Mouse (Mus musculus) heart, embryonic 15.5 days (tissue): ENCODE data around the gene Tpi1. TPM values are rescaled to one million over a fixed set of nuclear protein-coding genes. Genes with fewer than 3 reads are reported as not detected.
"Not testable (repeated sequence)": the region's sequence is repeated elsewhere in the genome, so short reads cannot be mapped to it uniquely, and the experiment has no call there.

Source experiments
- ATAC-seq: fragments of 200-750 bp; cut with Nextera tagmentation; replicated peaks from 2 replicates; pipeline ENCODE4 v1.8.0; 2017; ENCODE audit warnings: low read depth, moderate TSS enrichment; ENCODE audit not compliant: insufficient number of reproducible peaks, insufficient read depth, low FRiP score
- H3K27ac ChIP-seq: fragments of 300-500 bp; sonication (generic); 2 replicates; pipeline ENCODE4 v1.5.1; 2015; ENCODE audit warnings: mild to moderate bottlenecking, inconsistent platforms
- H3K27me3 ChIP-seq: fragments of 300-500 bp; sonication (generic); 2 replicates; pipeline ENCODE4 v1.6.1; 2015; ENCODE audit warnings: inconsistent platforms
- H3K36me3 ChIP-seq: fragments of 300-500 bp; sonication (generic); 2 replicates; pipeline ENCODE4 v1.6.1; 2015; ENCODE audit warnings: mild to moderate bottlenecking, inconsistent platforms
- H3K4me1 ChIP-seq: fragments of 300-500 bp; sonication (generic); replicated peaks from 2 replicates; pipeline ENCODE4 v1.6.1; 2015; ENCODE audit warnings: inconsistent platforms
- H3K4me2 ChIP-seq: fragments of 300-500 bp; sonication (generic); 2 replicates; pipeline ENCODE4 v1.6.1; 2015; ENCODE audit warnings: inconsistent platforms, mild to moderate bottlenecking, moderate library complexity
- H3K4me3 ChIP-seq: fragments of 300-500 bp; sonication (generic); 2 replicates; pipeline ENCODE4 v1.5.1; 2015; ENCODE audit warnings: mild to moderate bottlenecking, inconsistent platforms
- H3K9ac ChIP-seq: fragments of 300-500 bp; sonication (generic); 2 replicates; pipeline ENCODE4 v1.6.1; 2015; ENCODE audit warnings: mild to moderate bottlenecking, inconsistent platforms
- H3K9me3 ChIP-seq: fragments of 300-500 bp; sonication (generic); replicated peaks from 2 replicates; pipeline ENCODE4 v1.6.1; 2016; ENCODE audit warnings: inconsistent platforms
- WGBS: fragments of 180-500 bp; shearing (Covaris S2); methylation state at CpG from one replicate; pipeline ENCODE4 v1.1.7; 2015; ENCODE audit warnings: mixed read lengths; 5-methylcytosine and 5-hydroxymethylcytosine counted together
- polyA plus RNA-seq: library from polyadenylated mRNA; unstranded; fragments of >200 nt; fragmentation: Nextera tagmentation; extraction: Ambion mirVana; gene quantifications from 2 replicates; pipeline ENCODE4 v1.2.1, GENCODE M21; 2015

Gene Tpi1
- polyA plus RNA-seq, 1 experiment from 2014 or later: 1,352 TPM

DNA sequence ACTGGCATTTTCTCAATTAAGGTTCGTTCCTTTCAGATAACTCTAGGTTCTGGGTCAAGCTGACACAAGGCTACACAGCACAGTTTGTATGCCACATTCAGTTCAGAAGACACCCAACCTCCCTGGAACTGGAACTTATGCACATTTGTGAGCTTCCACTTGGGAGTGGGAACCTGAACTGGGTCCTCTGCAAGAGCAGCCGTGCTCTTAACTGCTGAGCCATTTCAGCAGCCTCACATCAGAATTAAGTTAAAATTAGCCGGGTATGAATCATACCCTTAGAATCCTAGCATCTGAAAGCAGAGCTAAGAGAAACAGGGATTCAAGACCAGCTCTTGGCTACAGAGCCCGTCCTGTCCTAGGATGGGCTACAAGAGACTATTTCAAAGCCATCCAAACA lies 6.7 kb downstream of the Tpi1 start:
- H3K36me3 ChIP-seq: peaks cover 23% of the 10 kb centered on the region
- H3K4me3 ChIP-seq: no peak overlapping the region
- ATAC-seq: no peak
- H3K27ac ChIP-seq: peak overlapping the region; percentile 91
- no peak overlapping the region for H3K9ac ChIP-seq
- H3K4me1 ChIP-seq: peaks cover 53% of the 10 kb centered on the region
- H3K27me3 ChIP-seq: no peaks in the 10 kb centered on the region
- 48% methylated on average over 4 of the region's 4 CpGs for WGBS
- H3K4me2 ChIP-seq: no peak overlapping the region
- H3K9me3 ChIP-seq: no peaks in the 10 kb centered on the region

DNA sequence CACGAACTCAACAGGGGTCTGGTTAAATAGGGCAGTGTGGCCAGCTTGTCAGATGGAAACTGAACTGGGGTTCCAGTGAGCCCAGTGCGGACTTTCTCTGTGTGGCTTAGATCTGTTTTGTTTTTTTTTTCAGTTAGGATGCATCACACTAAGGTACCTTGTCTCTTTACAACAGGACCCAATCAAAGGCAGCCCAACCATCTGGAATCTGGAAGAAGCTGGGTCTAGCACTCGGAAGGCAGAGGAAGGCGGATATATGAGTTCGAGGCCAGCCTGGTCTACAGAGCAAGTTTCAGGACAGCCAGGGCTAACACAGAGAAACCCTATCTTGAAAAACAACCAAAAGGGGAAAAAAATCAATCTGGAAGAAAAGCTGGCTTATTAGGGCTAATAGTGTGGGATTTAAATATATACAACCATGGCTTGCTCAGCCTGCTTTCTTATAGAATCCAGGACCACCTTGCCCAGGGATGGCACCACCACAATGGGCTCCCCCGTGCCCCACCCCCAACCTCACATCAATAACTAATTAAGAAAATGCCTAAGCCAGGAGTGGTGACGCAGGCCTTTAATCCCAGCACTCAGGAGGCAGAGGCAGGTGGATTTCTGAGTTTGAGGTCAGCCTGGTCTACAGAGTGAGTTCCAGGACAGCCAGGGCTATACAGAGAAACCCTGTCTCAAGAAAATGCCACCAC lies 7.5 kb downstream of the Tpi1 start:
- Histone ChIP-seq H3K9me3 (no peaks in the 10 kb centered on the region), H3K27ac (peak overlapping the region; percentile 91), H3K27me3 (no peaks in the 10 kb centered on the region), H3K4me3 (peak overlapping the region; percentile 58; the same call in 1 of the 2 replicates), H3K4me2 (peak overlapping the region; percentile 91), H3K36me3 (peaks cover 17% of the 10 kb centered on the region), H3K9ac (no peak overlapping the region), H3K4me1 (peaks cover 46% of the 10 kb centered on the region)
- 79% methylated on average over 7 of the region's 7 CpGs for WGBS
- no peak for ATAC-seq

DNA sequence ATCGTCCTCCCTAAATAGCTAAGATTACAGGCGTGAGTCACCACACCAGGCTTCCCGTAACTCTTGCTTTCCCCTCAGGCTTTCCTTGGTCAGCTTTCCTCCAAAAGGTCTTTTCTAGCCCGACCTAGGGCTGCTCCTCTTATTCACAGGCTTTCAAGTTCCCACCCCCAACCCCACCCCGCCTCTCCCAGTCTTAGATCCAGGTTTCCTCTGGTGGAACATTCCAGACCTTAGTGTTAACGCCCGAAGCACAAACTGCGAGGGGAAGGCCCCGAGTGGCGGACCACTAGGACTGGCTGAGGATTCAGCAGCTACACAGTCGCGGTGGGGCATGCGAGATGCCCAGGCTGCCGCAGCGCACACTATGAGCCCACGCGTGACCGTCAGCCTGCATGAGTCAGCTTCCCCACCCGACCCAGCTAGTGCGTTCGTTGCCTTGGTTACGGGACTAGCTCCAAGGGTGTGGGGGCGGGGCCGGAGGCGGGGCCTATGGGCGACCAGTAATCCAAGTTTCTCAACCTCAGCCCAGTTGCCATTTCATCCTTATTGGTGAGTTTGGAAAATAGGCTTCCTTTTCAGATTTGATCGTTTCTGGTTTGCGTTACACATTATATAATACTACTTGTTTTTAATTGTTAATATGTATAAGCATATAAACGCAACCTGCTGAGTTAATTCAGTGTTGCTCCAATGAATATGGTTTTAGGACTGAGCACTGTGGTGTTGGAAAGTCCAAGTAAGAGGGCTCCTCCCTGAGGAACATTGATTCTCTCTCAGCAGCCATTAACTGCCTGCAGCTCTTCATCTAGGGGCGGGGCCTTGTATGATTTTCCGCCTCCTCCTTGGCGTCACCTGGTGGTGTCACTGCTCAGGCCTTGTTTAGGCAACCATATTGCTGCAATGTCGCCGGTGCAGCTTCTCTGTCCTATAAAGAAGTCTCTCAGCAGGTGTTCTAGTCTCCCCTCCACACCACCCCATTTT lies 8.5 kb downstream of the Tpi1 start:
- peaks cover 7% of the 10 kb centered on the region for H3K36me3 ChIP-seq
- peak overlapping the region; percentile 91 for H3K4me2 ChIP-seq
- WGBS: 1% methylated on average over 34 of the region's 34 CpGs
- peak overlapping the region; percentile 63 for H3K9ac ChIP-seq
- peak overlapping the region; percentile 91 for H3K27ac ChIP-seq
- peak; percentile 75 for ATAC-seq
- no peaks in the 10 kb centered on the region for H3K9me3 ChIP-seq
- no peaks in the 10 kb centered on the region for H3K27me3 ChIP-seq
- H3K4me1 ChIP-seq: peaks cover 41% of the 10 kb centered on the region
- peak overlapping the region; percentile 58 for H3K4me3 ChIP-seq

DNA sequence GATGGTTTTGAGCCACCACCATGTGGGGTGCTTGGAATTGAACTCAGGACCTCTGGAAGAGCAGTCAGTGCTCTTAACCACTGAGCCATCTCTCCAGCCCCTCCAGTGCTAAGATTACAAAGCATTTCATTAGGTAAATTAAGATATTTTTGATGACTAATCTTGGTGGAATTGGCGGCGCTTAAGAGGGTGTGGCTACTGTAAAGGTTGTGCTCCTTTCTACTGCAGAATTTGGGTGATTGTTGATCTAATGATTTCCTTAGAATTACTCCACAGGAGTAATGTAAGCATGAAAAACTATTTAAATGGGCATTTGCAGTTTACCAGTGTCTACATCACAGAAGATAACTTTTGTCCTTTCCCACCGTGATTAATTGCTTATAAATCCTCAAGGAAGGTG lies 9.8 kb downstream of the Tpi1 start:
- Histone ChIP-seq H3K4me1 (peaks cover 28% of the 10 kb centered on the region), H3K9ac (no peak overlapping the region), H3K27me3 (no peaks in the 10 kb centered on the region), H3K4me3 (no peak overlapping the region), H3K36me3 (no peaks in the 10 kb centered on the region), H3K27ac (0 out of 2 replicates have a peak overlapping the region, but pooled peaks have one; percentile 91), H3K9me3 (no peaks in the 10 kb centered on the region), H3K4me2 (no peak overlapping the region)
- WGBS: 83% methylated on average over 3 of the region's 3 CpGs
- no peak for ATAC-seq

DNA sequence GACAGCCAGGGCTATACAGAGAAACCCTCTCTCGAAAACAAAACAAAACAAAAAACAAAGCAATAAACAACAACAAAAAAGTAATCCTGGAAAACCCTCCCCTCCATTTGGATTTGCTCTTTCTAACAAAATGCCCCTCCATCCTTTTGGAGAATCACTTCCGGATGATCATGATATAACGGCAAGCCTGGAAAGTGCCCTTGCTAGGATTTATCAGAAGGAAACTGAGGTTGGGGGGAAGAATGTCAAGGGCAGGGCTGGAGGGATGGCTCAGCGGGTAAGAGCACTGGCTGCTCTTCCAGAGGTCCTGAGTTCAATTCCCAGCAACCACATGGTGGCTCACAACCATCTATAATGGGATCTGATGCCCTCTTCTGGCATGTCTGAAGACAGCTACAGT lies 10.4 kb downstream of the Tpi1 start:
- not testable (repeated sequence) for H3K36me3 ChIP-seq, ATAC-seq, H3K4me2 ChIP-seq, H3K27me3 ChIP-seq, H3K4me3 ChIP-seq, H3K27ac ChIP-seq, H3K9me3 ChIP-seq, H3K9ac ChIP-seq
- 91% methylated on average over 4 of the region's 4 CpGs for WGBS
- peaks cover 28% of the 10 kb centered on the region for H3K4me1 ChIP-seq

DNA sequence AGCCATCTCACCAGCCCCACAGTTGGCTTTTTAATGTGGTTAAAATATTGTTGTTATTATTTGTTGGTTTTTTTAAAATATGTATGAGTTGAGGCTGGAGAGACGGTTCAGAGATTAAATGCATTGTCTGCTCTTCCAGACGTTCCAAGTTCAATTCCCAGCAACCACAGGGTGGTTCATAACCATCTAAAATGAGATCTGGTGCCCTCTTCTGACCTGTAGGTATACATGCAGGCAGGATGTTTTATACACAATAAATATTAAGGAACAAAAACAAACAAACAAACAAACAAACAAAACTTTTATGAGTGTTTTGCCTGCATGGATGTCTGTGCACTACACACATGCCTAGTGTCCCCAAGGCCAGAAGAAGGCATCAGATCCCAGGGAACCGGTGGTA lies 11.0 kb downstream of the Tpi1 start:
- H3K4me3 ChIP-seq: no peak overlapping the region
- H3K36me3 ChIP-seq: no peaks in the 10 kb centered on the region
- 77% methylated on average over 3 of the region's 3 CpGs for WGBS
- H3K4me2 ChIP-seq: no peak overlapping the region
- no peak overlapping the region for H3K9ac ChIP-seq
- peaks cover 25% of the 10 kb centered on the region for H3K4me1 ChIP-seq
- no peaks in the 10 kb centered on the region for H3K9me3 ChIP-seq
- no peak for ATAC-seq
- H3K27ac ChIP-seq: no peak overlapping the region
- H3K27me3 ChIP-seq: no peaks in the 10 kb centered on the region

DNA sequence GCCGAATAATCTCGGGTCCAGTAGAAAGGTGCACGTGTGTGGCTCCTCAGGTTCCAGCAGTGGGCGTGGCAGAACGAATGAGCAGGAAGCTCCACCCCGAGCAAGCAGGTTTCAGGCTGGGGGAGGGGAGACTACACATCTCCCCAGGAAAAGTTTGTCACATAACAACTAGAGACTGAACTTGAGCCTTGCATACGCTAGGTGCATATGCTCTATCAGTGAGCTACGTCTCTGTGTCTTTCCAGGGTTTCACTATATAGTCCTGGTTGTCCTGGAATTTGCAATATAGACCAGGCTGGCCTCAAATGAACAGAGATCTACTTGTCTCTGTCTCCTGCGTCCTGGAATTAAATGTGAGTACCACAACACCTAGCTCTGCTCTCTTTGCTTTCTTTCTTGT lies 11.7 kb downstream of the Tpi1 start:
- peak overlapping the region; percentile 28 for H3K4me3 ChIP-seq
- 14% methylated on average over 7 of the region's 9 CpGs for WGBS
- not testable (repeated sequence) for H3K9ac ChIP-seq, H3K36me3 ChIP-seq, H3K27ac ChIP-seq, H3K27me3 ChIP-seq, H3K9me3 ChIP-seq, ATAC-seq
- peaks cover 20% of the 10 kb centered on the region for H3K4me1 ChIP-seq
- peak overlapping the region; percentile 49 for H3K4me2 ChIP-seq

DNA sequence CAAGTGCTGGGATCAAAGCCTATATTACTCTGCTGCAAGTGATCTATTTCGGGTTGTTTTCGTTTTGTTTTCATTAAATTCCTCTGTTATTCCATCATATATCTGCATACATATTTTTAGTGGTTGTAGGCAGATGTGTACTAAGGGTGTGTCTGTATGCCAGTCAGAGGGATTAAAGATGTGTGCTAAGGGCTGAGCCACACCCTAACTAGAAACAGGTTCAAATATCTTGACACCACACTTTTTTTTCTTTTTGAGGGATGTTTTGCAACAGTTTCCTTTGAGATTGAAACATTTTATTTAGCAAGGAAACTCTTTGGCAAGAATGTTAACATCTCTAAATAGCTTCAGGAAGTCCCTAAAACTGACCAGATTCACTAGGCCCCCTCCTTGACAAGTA lies 17.9 kb downstream of the Tpi1 start:
- 74% methylated on average over 2 of the region's 2 CpGs for WGBS

DNA sequence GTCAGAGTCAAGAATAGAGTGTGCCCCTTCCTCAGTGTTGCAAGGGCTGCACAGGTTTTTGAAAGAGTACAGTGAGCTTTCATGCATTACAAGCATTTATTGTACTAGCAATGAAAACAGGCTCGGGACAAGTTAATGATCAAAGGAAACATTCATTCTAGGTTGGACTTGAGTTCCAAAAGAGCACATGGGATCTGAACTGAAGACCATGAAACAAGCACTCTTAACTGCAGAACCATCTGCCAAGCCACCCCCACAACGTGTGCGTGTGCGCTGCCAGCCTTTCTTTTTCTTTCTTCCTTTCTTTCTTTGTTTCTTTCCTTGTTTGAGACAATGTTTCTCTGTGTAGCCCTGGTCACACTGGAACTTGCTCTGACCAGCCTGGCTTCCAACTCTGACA lies 18.3 kb downstream of the Tpi1 start:
- H3K27me3 ChIP-seq: no peaks in the 10 kb centered on the region
- no peaks in the 10 kb centered on the region for H3K36me3 ChIP-seq
- no peak overlapping the region for H3K9ac ChIP-seq
- no peak overlapping the region for H3K4me3 ChIP-seq
- H3K9me3 ChIP-seq: no peaks in the 10 kb centered on the region
- H3K27ac ChIP-seq: no peak overlapping the region
- 77% methylated on average over 4 of the region's 4 CpGs for WGBS
- ATAC-seq: no peak
- H3K4me1 ChIP-seq: no peaks in the 10 kb centered on the region
- no peak overlapping the region for H3K4me2 ChIP-seq

More for the DNA sequence above, 17.9 kb downstream of the Tpi1 start:
- Histone ChIP-seq H3K9ac (no peak overlapping the region), H3K9me3 (no peaks in the 10 kb centered on the region), H3K4me2 (no peak overlapping the region), H3K27me3 (no peaks in the 10 kb centered on the region), H3K27ac (no peak overlapping the region), H3K4me3 (no peak overlapping the region), H3K36me3 (no peaks in the 10 kb centered on the region), H3K4me1 (no peaks in the 10 kb centered on the region)
- no peak for ATAC-seq

DNA sequence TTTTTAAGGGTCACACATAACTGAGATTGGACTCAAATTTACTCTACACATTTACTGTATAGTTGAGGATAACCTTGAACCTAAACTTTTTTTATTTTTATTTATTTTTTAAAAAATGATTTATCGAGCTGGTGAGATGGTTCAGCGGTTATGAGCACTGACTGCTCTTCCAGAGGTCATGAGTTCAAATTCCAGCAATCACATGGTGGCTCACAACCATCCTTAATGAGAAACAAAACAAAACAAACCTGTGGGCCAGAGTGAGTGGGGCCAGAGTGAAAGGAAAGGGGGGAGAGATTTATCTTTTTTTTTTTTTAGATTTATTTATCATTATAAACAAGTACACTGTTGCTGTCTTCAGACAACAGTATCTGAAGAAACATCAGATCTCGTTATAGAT lies 22.2 kb downstream of the Tpi1 start:
- Histone ChIP-seq H3K27me3 (no peaks in the 10 kb centered on the region), H3K4me1 (no peaks in the 10 kb centered on the region), H3K9ac (no peak overlapping the region), H3K36me3 (no peaks in the 10 kb centered on the region), H3K4me2 (no peak overlapping the region), H3K9me3 (no peaks in the 10 kb centered on the region), H3K4me3 (no peak overlapping the region), H3K27ac (no peak overlapping the region)
- 75% methylated on average over 3 of the region's 3 CpGs for WGBS
- no peak for ATAC-seq

DNA sequence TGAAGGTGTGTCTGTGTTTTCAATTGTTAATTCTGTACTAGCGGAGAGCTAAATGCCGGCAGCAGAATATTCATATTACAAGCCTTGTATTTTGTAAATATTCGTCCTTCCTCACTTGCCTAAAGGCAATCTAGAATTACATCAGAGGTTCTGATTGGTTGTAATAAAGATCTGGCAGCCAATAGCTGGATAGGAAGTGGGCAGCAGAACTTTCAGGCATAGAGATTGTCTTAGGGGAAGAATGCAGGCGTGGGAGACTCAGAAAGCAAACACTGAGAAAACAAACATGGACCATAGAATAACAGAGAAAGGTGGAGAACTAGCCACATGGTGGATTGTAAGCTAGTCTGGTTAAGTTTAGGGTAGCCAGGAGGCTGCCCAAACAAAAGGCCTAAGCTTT lies 24.0 kb downstream of the Tpi1 start:
- H3K9ac ChIP-seq: no peak overlapping the region
- 63% methylated on average over 4 of the region's 4 CpGs for WGBS
- H3K27ac ChIP-seq: no peak overlapping the region
- ATAC-seq: no peak
- H3K4me1 ChIP-seq: no peaks in the 10 kb centered on the region
- H3K36me3 ChIP-seq: no peaks in the 10 kb centered on the region
- H3K4me3 ChIP-seq: no peak overlapping the region
- H3K4me2 ChIP-seq: no peak overlapping the region
- H3K9me3 ChIP-seq: no peaks in the 10 kb centered on the region
- no peaks in the 10 kb centered on the region for H3K27me3 ChIP-seq
